Mouse (Mus musculus) embryonic facial prominence, embryonic 15.5 days (tissue): Measurements from ENCODE around the gene Atp5h. TPM values are rescaled to one million over a fixed set of nuclear protein-coding genes. Genes with fewer than 3 reads are reported as not detected.
"Not testable (repeated sequence)": the region's sequence is repeated elsewhere in the genome, so short reads cannot be mapped to it uniquely, and the experiment has no call there.

Experiments
- ATAC-seq: fragments of 200-750 bp; cut with Nextera tagmentation; 2 replicates; pipeline ENCODE4 v1.8.0; 2017; ENCODE audit warnings: low read depth, moderate TSS enrichment; ENCODE audit not compliant: insufficient number of reproducible peaks, low FRiP score, low TSS enrichment
- H3K27ac ChIP-seq: fragments of 300-500 bp; sonication (generic); replicated peaks from 2 replicates; pipeline ENCODE4 v1.5.1; 2015; ENCODE audit warnings: mild to moderate bottlenecking, inconsistent platforms
- H3K27me3 ChIP-seq: fragments of 300-500 bp; sonication (generic); 2 replicates; pipeline ENCODE4 v1.6.1; 2015; ENCODE audit warnings: inconsistent platforms
- H3K36me3 ChIP-seq: fragments of 300-500 bp; sonication (generic); 2 replicates; pipeline ENCODE4 v1.6.1; 2015; ENCODE audit warnings: mild to moderate bottlenecking, inconsistent platforms
- H3K4me1 ChIP-seq: fragments of 300-500 bp; sonication (generic); 2 replicates; pipeline ENCODE4 v1.6.1; 2015; ENCODE audit warnings: inconsistent platforms
- H3K4me2 ChIP-seq: fragments of 300-500 bp; sonication (generic); replicated peaks from 2 replicates; pipeline ENCODE4 v1.6.1; 2015; ENCODE audit warnings: mild to moderate bottlenecking, inconsistent platforms
- H3K4me3 ChIP-seq: fragments of 300-500 bp; sonication (generic); replicated peaks from 2 replicates; pipeline ENCODE4 v1.5.1; 2015; ENCODE audit warnings: mild to moderate bottlenecking, inconsistent platforms
- H3K9ac ChIP-seq: fragments of 300-500 bp; sonication (generic); 2 replicates; pipeline ENCODE4 v1.6.1; 2015; ENCODE audit warnings: inconsistent platforms
- H3K9me3 ChIP-seq: fragments of 300-500 bp; sonication (generic); replicated peaks from 2 replicates; pipeline ENCODE4 v1.6.1; 2016; ENCODE audit warnings: inconsistent platforms
- WGBS: fragments of 180-500 bp; shearing (Covaris S2); methylation state at CpG from one replicate; pipeline ENCODE4 v1.1.7; 2015; 5-methylcytosine and 5-hydroxymethylcytosine counted together
- polyA plus RNA-seq: library from polyadenylated mRNA; unstranded; fragments of >200 nt; fragmentation: Nextera tagmentation; extraction: Ambion mirVana; gene quantifications from 2 replicates; pipeline ENCODE4 v1.2.1, GENCODE M21; 2015

The Atp5h gene
- polyA plus RNA-seq, 1 experiment from 2014 or later, result 815 TPM

DNA sequence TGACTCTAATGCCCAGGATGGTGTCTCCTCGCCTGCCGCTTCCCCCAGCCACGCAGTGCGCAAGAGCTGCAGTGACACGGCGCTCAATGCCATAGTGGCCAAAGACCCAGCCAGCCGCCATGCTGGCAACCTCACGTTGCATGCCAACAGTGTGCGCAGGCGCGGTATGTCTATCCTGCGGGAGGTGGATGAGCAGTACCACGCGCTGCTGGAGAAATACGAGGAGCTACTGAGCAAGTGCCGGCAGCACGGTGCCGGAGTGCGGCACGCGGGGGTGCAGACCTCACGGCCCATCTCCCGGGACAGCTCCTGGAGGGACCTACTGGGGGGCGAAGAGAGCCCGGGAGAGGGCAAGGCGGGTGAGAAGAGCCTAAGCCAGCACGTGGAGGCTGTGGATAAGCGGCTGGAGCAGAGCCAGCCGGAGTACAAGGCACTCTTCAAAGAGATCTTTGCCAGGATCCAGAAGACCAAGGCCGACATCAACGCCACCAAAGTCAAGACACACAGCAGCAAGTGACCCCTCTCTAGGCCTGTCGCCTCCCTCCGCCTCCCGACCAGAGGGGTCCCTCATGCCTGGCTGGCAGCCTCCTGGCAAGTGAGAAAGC, 25.9 kb downstream of the Atp5h start:
- Histone ChIP-seq H3K4me3 (no peak overlapping the region), H3K9ac (no peak overlapping the region), H3K27me3 (no peaks in the 10 kb centered on the region), H3K9me3 (no peaks in the 10 kb centered on the region), H3K36me3 (peaks cover 53% of the 10 kb centered on the region), H3K4me2 (no peak overlapping the region), H3K4me1 (no peaks in the 10 kb centered on the region), H3K27ac (no peak overlapping the region)
- no peak for ATAC-seq
- 70% methylated on average over 34 of the region's 34 CpGs for WGBS

DNA sequence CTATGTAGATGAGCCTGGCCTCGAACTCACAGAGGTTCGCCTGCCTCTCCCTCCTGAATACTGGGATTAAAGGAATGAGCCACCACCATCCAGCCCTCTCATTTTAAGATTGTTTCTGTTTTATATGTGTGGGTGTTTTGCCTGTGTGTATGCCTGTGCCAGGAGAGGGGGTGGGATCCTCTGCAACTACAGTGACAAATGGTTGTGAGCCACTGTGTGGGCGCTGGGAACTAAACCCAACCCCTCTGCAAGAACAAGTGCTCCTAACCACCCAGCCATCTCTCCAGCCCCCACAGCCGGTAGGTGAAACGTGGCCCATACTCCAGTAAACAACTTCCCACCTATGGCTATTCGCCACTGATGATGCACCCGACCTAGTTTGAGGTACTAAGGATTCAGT, 28.4 kb downstream of the Atp5h start:
- peaks cover 52% of the 10 kb centered on the region for H3K36me3 ChIP-seq
- no peaks in the 10 kb centered on the region for H3K9me3 ChIP-seq
- no peaks in the 10 kb centered on the region for H3K4me1 ChIP-seq
- no peak overlapping the region for H3K27ac ChIP-seq
- 91% methylated on average over 7 of the region's 7 CpGs for WGBS
- no peak overlapping the region for H3K4me2 ChIP-seq
- ATAC-seq, result no peak
- no peak overlapping the region for H3K4me3 ChIP-seq
- H3K27me3 ChIP-seq, result no peaks in the 10 kb centered on the region
- no peak overlapping the region for H3K9ac ChIP-seq

DNA sequence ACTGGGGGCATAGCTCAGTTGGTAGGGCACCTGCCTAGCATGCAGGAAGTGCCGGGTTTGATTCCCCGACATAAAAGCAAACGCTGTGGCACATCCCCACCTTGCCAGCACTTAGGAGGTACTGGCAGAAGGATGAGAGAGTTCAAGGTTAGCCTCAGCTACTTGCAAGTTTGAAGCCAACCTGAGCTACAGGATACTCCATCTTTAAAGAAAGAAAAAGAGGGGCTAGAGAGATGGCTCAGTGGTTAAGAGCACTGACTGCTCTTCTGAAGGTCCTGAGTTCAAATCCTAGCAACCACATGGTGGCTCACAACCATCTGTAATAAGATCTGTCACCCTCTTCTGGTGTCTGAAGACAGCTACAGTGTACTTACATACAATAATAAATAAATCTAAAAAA, 32.9 kb downstream of the Atp5h start:
- H3K9me3 ChIP-seq, H3K27me3 ChIP-seq, H3K9ac ChIP-seq, ATAC-seq, H3K27ac ChIP-seq, H3K4me3 ChIP-seq, H3K4me2 ChIP-seq: not testable (repeated sequence)
- peaks cover 31% of the 10 kb centered on the region for H3K4me1 ChIP-seq
- H3K36me3 ChIP-seq, result peaks cover 12% of the 10 kb centered on the region
- 85% methylated on average over 3 of the region's 3 CpGs for WGBS

DNA sequence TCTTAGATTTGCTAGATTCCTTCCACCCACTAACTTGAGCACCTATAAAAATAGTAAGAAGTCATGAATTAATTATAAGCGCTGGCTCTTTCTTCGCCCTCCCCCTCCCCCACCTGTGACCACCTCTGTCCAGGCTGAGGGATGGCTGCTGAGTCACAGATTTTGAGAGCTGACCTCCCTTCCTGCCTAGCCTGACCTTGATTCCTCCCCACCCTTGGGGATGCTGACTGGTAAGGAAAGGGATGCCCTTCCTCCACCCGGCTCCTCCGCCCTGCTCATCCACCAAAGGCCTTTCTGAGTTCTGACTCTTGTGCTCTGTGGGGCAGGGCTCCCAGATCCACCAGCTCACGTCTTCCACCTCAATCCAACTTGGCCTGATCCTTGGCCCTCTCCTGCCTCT, 35.2 kb downstream of the Atp5h start:
- no peak for ATAC-seq
- no peaks in the 10 kb centered on the region; the same call in 1 of the 2 replicates for H3K36me3 ChIP-seq
- no peaks in the 10 kb centered on the region for H3K9me3 ChIP-seq
- no peak overlapping the region for H3K4me2 ChIP-seq
- H3K9ac ChIP-seq, result no peak overlapping the region
- H3K27ac ChIP-seq, result no peak overlapping the region
- H3K4me3 ChIP-seq, result no peak overlapping the region
- WGBS, result 69% methylated on average over 5 of the region's 5 CpGs
- no peaks in the 10 kb centered on the region for H3K27me3 ChIP-seq
- H3K4me1 ChIP-seq, result peaks cover 36% of the 10 kb centered on the region

DNA sequence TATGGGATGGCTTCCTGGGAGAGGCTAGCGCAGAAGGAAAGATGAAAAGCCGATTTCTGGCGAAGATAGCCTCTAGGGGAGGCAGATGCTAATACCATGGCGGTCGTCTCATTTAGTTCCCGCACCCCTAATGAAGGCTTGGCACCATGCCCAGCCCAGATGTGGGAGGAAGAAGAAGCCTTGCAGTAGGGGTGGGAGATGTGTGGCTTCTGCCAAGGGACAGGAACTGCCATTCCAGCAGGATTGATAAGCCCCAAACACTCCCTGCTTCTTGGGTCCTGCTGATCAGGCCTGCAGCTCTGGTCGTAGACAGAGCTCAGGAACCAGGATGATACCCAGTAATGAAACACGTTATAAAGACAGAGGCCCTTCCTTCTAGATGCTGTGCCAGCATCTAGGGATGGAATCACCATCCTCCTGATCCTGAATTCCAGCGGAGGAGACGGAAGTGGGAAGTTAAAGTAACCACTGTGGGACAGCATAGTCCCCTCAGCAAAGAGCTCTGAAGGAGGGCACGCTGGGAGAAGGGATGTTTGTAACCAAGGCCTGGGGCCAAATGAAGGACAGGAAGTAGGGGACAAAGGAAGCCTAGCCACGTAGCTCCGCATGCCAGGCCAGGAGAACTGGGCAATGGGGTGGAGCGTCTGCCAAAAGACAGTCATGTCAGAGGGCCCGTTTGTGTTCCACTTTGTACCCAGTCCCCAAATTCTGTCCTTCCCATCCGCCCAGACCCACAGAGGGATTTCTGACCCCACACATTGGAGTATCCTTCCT, 35.9 kb downstream of the Atp5h start:
- H3K4me3 ChIP-seq, result 0 out of 2 replicates have a peak overlapping the region, but pooled peaks have one; percentile 78
- H3K27ac ChIP-seq, result peak overlapping the region; percentile 13; the same call in 1 of the 2 replicates
- no peak overlapping the region for H3K9ac ChIP-seq
- no peaks in the 10 kb centered on the region; the same call in 1 of the 2 replicates for H3K36me3 ChIP-seq
- peak overlapping the region; percentile 85 for H3K4me2 ChIP-seq
- H3K9me3 ChIP-seq, result no peaks in the 10 kb centered on the region
- H3K27me3 ChIP-seq, result no peaks in the 10 kb centered on the region
- ATAC-seq, result no peak
- H3K4me1 ChIP-seq, result peaks cover 36% of the 10 kb centered on the region
- 26% methylated on average over 16 of the region's 16 CpGs for WGBS

DNA sequence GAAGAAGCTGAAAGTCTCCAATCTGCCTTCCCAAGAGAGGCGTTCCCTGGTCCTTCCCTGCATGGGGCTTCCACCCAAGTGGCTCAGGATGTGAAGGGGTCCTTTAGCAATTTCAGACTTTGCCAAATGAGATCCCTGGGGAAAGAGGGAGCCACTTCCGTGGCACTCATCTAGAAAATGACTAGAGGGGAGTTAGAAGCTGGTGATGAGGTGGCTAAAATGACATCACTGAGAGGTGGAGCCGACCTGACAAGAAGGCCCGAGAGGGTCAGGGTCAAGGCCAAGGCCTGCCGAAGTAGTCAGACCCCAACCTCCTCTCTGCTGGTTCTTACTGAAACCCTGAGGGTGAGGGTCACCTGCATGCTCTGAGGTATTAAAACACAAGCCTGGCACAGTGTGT, 36.9 kb downstream of the Atp5h start:
- Histone ChIP-seq H3K27ac (peak overlapping the region; percentile 84; the same call in 1 of the 2 replicates), H3K36me3 (no peaks in the 10 kb centered on the region), H3K4me1 (peaks cover 36% of the 10 kb centered on the region), H3K9ac (peak overlapping the region; percentile 74), H3K27me3 (no peaks in the 10 kb centered on the region), H3K4me3 (peak overlapping the region; percentile 78), H3K9me3 (no peaks in the 10 kb centered on the region), H3K4me2 (peak overlapping the region; percentile 85)
- 15% methylated on average over 5 of the region's 5 CpGs for WGBS
- no peak for ATAC-seq

DNA sequence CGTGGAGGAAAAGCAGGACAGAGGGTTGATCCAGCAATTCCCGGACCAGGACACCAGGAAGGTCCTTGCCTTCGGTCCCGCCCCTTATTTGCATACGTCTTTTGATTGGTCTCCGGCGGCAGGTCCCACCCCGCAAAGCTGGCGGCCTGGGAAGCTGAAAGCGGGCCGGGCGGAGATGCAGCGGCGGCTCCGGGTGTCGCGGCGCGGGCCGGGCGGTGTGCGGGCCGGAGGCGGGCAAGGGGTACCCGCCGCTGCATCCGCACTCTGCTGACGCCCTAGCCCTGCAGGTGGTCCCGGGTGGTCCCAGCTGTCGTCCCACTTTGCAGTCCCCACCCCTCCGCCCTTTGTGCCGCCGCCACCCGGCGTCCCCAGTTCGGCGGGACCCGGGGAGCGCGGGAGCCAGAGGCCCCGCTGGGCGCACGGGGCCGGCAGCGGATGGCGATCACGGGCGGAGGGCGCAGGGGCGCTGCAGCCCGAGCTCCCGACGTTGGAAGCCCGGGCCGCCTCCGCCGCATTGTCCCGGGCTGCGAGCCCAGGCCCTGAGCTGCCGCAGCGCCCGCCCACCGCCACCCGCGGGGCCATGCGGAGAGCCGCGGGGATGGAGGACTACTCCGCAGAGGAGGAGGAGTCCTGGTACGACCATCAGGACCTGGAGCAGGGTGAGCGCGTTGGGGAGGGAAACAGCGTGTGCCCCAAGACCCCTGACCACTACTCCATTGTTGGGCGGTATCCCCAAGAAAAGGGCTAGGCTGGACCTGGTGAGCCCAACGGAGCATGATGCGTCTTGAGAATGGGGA, 37.8 kb downstream of the Atp5h start, which contains the start of gene Cdr2l:
Cdr2l (plus strand) TSS at position 174 of the 797 bp plus-strand sequence.
- ATAC-seq, result peak; percentile 90
- H3K27me3 ChIP-seq, result 0 out of 2 replicates have a peak, but pooled peaks cover 1% of the 10 kb centered on the region
- WGBS, result under 1% methylated on average over 76 of the region's 76 CpGs

DNA sequence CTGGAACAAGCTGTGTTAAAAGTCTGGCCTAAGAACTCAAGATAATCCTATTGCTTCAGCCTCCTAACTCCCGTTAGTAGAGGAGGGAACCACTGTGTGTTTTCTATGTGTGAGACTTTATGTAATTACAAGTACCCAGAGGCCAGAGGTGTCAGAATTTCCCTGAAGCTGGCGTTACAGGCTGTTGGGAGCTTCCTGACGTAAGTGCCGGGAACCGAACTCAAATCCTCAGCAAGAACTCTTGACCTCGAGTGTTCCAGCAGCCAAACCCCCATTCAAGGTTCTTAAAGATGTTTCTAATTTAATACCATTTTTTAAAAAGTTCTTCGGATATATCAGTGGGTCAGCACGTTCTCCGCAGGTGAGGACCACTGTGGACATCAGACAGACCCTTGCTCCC, 38.5 kb downstream of the Atp5h start:
- WGBS, result 11% methylated on average over 9 of the region's 9 CpGs
- no peak for ATAC-seq
- H3K9me3 ChIP-seq, result no peaks in the 10 kb centered on the region
- H3K36me3 ChIP-seq, result no peaks in the 10 kb centered on the region
- peak overlapping the region; percentile 85 for H3K4me2 ChIP-seq
- peak overlapping the region; percentile 74; the same call in 1 of the 2 replicates for H3K9ac ChIP-seq
- H3K27ac ChIP-seq, result peak overlapping the region; percentile 66
- 0 out of 2 replicates have a peak, but pooled peaks cover 5% of the 10 kb centered on the region for H3K27me3 ChIP-seq
- H3K4me3 ChIP-seq, result peak overlapping the region; percentile 78
- H3K4me1 ChIP-seq, result peaks cover 36% of the 10 kb centered on the region

More for the DNA sequence above, 37.8 kb downstream of the Atp5h start, which contains the start of gene Cdr2l:
- H3K27ac ChIP-seq, result peak within 1 kb of the TSS; percentile 84
- H3K9ac ChIP-seq, result peak within 1 kb of the TSS; percentile 74
- H3K4me2 ChIP-seq, result peak within 1 kb of the TSS; percentile 85
- no peaks in the 10 kb centered on the region for H3K9me3 ChIP-seq
- peaks cover 36% of the 10 kb centered on the region for H3K4me1 ChIP-seq
- H3K4me3 ChIP-seq, result peak within 1 kb of the TSS; percentile 78
- H3K36me3 ChIP-seq, result no peaks in the 10 kb centered on the region

DNA sequence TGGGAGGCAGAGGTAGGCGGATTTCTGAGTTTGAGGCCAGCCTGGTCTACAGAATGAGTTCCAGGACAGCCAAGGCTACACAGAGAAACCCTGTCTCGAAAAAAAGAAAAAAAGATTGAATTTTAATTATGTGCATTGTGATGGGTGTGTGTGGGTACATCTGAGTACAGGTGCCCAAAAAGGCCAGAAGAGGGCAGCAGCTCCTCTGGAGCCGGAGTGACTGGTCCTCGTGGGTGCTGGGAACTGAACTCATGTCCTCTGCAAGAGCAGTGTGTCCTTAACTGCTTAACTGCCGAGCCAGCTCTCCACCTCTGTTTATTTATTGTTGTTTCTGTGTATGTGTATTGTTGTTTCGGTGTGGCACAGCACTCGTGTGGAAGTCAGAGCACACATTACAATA, 41.9 kb downstream of the Atp5h start:
- Histone ChIP-seq H3K4me3 (no peak overlapping the region), H3K4me1 (peaks cover 26% of the 10 kb centered on the region), H3K9ac (no peak overlapping the region), H3K9me3 (no peaks in the 10 kb centered on the region), H3K4me2 (no peak overlapping the region), H3K27me3 (peaks cover 37% of the 10 kb centered on the region), H3K36me3 (no peaks in the 10 kb centered on the region), H3K27ac (no peak overlapping the region)
- ATAC-seq, result no peak
- WGBS, result 77% methylated on average over 7 of the region's 7 CpGs

DNA sequence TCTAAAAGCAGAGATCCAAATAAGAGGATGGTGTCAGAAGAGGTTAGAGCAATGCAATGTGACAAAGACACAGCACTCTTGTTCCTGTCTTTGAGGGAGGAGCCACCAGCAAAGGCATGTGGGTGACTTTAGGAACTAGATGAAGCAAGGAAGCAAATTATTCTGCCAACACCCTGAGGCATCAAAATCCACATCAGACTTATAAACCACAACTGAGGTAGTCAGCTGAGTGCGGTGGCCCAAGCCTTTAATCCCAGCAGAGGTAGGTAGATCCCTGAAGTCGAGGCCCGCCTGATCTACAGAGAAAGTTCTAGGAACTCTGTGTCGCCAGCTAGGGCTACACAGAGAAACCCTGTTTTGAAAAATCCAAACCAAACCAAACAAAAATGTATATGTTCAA, 42.5 kb downstream of the Atp5h start:
- WGBS, result 80% methylated on average over 4 of the region's 4 CpGs
- Histone ChIP-seq H3K9me3 (no peaks in the 10 kb centered on the region), H3K36me3 (no peaks in the 10 kb centered on the region), H3K27ac (no peak overlapping the region), H3K4me2 (no peak overlapping the region), H3K4me1 (peaks cover 20% of the 10 kb centered on the region), H3K4me3 (no peak overlapping the region), H3K9ac (no peak overlapping the region), H3K27me3 (peaks cover 43% of the 10 kb centered on the region)
- no peak for ATAC-seq

DNA sequence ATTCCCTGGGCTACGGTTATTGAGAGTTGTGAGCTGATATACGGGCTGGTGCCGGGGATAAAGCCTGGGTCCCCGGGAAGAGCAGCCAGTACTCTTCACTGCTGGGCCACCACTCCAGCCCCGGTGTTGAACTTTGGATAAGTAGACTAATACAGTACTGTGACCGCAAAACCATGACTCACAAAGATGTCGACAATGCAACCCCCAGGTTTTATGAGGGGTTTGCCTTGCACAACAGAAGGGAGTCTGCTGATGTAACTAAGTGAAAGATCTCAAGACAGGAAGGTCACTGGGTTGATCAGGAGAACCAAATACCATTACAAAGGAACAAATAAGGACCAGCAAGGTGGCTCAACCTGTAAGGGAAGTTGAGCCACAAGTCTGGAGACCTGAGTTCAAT, 43.0 kb downstream of the Atp5h start:
- peaks cover 19% of the 10 kb centered on the region for H3K4me1 ChIP-seq
- no peaks in the 10 kb centered on the region for H3K9me3 ChIP-seq
- ATAC-seq, result no peak
- H3K4me2 ChIP-seq, result no peak overlapping the region
- WGBS, result 69% methylated on average over 7 of the region's 7 CpGs
- H3K4me3 ChIP-seq, result no peak overlapping the region
- H3K27me3 ChIP-seq, result peaks cover 45% of the 10 kb centered on the region
- no peak overlapping the region for H3K9ac ChIP-seq
- H3K27ac ChIP-seq, result no peak overlapping the region
- H3K36me3 ChIP-seq, result no peaks in the 10 kb centered on the region
